Mouse (Mus musculus) heart, postnatal 0 days (tissue): Measurements from ENCODE around the gene Zxdc.

Experiments used
- CTCF ChIP-seq: IDR thresholded peaks from 2 replicates; pipeline ENCODE4 v1.5.1; 2016; ENCODE audit warnings: antibody characterized with exemption, control low read depth, low read depth
- EP300 ChIP-seq: IDR thresholded peaks from 2 replicates; pipeline ENCODE4 v1.6.1; 2016; ENCODE audit warnings: antibody characterized with exemption, low read depth

DNA sequence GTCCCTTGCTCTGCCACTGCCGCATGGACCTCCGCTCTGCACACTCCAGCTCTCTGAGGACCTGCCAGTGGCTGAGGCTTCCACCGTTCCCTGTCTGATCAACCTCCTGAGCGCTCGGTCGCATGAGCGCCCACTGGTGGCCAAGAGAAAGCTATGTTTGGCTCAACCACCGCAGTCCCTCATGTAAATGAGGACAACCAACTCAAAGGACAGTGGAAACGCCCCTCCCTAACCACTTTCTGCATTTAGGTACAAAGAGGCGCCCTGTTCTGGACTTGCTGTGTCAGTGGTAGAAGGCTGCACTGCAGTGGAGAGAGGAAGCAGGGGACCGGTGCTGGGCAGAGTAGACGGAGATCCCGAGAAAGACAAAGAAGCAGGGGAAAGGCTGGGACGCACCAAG is 53.3 kb downstream of the Zxdc start:
- peak; percentile 94 for TF ChIP-seq CTCF
- no peak for TF ChIP-seq EP300
